Mouse (Mus musculus) liver, postnatal 0 days (tissue): Measurements from ENCODE around the gene Olfr955. TPM values are rescaled to one million over a fixed set of nuclear protein-coding genes. Genes with fewer than 3 reads are reported as not detected.

Experiments used
- ATAC-seq: fragments of 200-750 bp; cut with Nextera tagmentation; 2 replicates; pipeline ENCODE4 v1.8.0; 2017; ENCODE audit warnings: mild to moderate bottlenecking, moderate library complexity
- DNase-seq: peaks from one replicate; pipeline ENCODE4 v3.0.0-alpha.2; 2016
- H3K27ac ChIP-seq: fragments of 300-500 bp; sonication (generic); 2 replicates; pipeline ENCODE4 v1.5.1; 2014; ENCODE audit warnings: antibody characterized with exemption, moderate library complexity, mild to moderate bottlenecking, low read depth
- H3K27me3 ChIP-seq: fragments of 300-500 bp; sonication (generic); 2 replicates; pipeline ENCODE4 v1.6.1; 2014; ENCODE audit warnings: low read length, control low read depth, mixed read lengths; ENCODE audit not compliant: insufficient read depth
- H3K36me3 ChIP-seq: fragments of 300-500 bp; sonication (generic); replicated peaks from 2 replicates; pipeline ENCODE4 v1.6.1; 2014; ENCODE audit warnings: mild to moderate bottlenecking, control low read depth, low read length, moderate library complexity, mixed read lengths; ENCODE audit not compliant: insufficient read depth
- H3K4me1 ChIP-seq: fragments of 300-500 bp; sonication (generic); 2 replicates; pipeline ENCODE4 v1.6.1; 2014; ENCODE audit warnings: antibody characterized with exemption, mild to moderate bottlenecking, control low read depth; ENCODE audit not compliant: insufficient read depth
- H3K4me2 ChIP-seq: fragments of 300-500 bp; sonication (generic); 2 replicates; pipeline ENCODE4 v1.6.1; 2014; ENCODE audit warnings: low read depth, mild to moderate bottlenecking, low read length, moderate library complexity, mixed read lengths
- H3K4me3 ChIP-seq: fragments of 300-500 bp; sonication (generic); 2 replicates; pipeline ENCODE4 v1.5.1; 2014; ENCODE audit warnings: low read depth, low read length
- H3K9ac ChIP-seq: fragments of 300-500 bp; sonication (generic); replicated peaks from 2 replicates; pipeline ENCODE4 v1.6.1; 2014; ENCODE audit warnings: mild to moderate bottlenecking, moderate library complexity
- H3K9me3 ChIP-seq: fragments of 300-500 bp; sonication (generic); 2 replicates; pipeline ENCODE4 v1.6.1; 2016; ENCODE audit warnings: mild to moderate bottlenecking, control low read depth, low read length, mixed read lengths
- CTCF ChIP-seq: sonication (generic); IDR thresholded peaks from 2 replicates; pipeline ENCODE4 v1.5.1; 2016; ENCODE audit warnings: antibody characterized with exemption, low read depth
- EP300 ChIP-seq: IDR thresholded peaks from 2 replicates; pipeline ENCODE4 v1.6.1; 2016; ENCODE audit warnings: antibody characterized with exemption, low read depth, mild to moderate bottlenecking
- polyA plus RNA-seq: library from polyadenylated mRNA; unstranded; fragments of >200 nt; fragmentation: Nextera tagmentation; extraction: Ambion mirVana; gene quantifications from 2 replicates; pipeline ENCODE4 v1.2.1, GENCODE M21; 2015

Gene Olfr955
- polyA plus RNA-seq, 1 experiment from 2014 or later = not detected

DNA sequence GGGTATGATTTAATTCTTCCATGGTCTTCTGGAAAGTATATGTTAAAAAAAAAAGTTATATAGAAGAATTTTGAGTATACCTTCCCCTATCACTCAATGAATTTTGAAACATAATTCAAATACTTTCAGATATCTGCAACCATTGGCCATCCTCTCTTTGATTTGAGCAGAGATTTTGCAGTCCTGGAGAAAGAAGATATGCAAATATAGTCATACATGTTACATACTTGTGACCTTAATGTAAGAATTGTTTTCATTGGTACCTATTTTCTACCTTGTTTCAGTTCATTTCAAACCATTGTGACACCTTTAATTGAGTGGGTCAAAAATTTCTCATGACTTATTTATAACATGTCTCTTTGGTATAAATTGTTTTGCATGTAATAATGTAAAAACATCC, 44.7 kb downstream of the Olfr955 start, which contains the start of gene Olfr952:
Gene Olfr952 (minus strand): TSS at position 101 of the 400 bp plus-strand sequence.
- ATAC-seq (no peak), DNase-seq (no peak)
- TF ChIP-seq EP300 = no peak
- no peak for TF ChIP-seq CTCF

More for the DNA sequence above, 44.7 kb downstream of the Olfr955 start, which contains the start of gene Olfr952:
- Histone ChIP-seq H3K4me1 (no peaks in the 10 kb centered on the region), H3K9ac (no peak within 1 kb of the TSS), H3K36me3 (no peaks in the 10 kb centered on the region), H3K4me3 (no peak within 1 kb of the TSS), H3K9me3 (no peaks in the 10 kb centered on the region), H3K27ac (no peak within 1 kb of the TSS), H3K4me2 (no peak within 1 kb of the TSS), H3K27me3 (no peaks in the 10 kb centered on the region)

Other genes starting within 250 kb of the Olfr955 start
- not detected in 2 replicates for gene Olfr1537, start 221.9 kb downstream of the Olfr955 start, polyA plus RNA-seq
- not detected in 2 replicates for gene Olfr945, start 195.1 kb downstream of the Olfr955 start, polyA plus RNA-seq
- gene Olfr948, start 145.9 kb downstream of the Olfr955 start, polyA plus RNA-seq = not detected in 2 replicates
- gene Olfr951, start 84.5 kb downstream of the Olfr955 start, polyA plus RNA-seq = not detected in 2 replicates
- gene Olfr952, start 44.8 kb downstream of the Olfr955 start, polyA plus RNA-seq = not detected in 2 replicates
- gene Olfr954, start 15.2 kb downstream of the Olfr955 start, polyA plus RNA-seq = not detected in 2 replicates
- not detected in 2 replicates for gene Olfr44, start 22.1 kb upstream of the Olfr955 start, polyA plus RNA-seq
- gene Olfr957, start 43.9 kb upstream of the Olfr955 start, polyA plus RNA-seq = not detected in 2 replicates
- gene Olfr958, start 82.1 kb upstream of the Olfr955 start, polyA plus RNA-seq = not detected in 2 replicates
- not detected in 2 replicates for gene Olfr959, start 103.6 kb upstream of the Olfr955 start, polyA plus RNA-seq
- gene AW551984, start 132.5 kb upstream of the Olfr955 start, polyA plus RNA-seq = 1.1 and 2.1 TPM in 2 replicates
- gene Olfr148, start 138.7 kb upstream of the Olfr955 start, polyA plus RNA-seq = not detected in 2 replicates
- gene Olfr960, start 149.4 kb upstream of the Olfr955 start, polyA plus RNA-seq = not detected in 2 replicates
- not detected in 2 replicates for gene Olfr961, start 173.1 kb upstream of the Olfr955 start, polyA plus RNA-seq
- gene Olfr963, start 195.3 kb upstream of the Olfr955 start, polyA plus RNA-seq = not detected in 2 replicates
- gene Olfr149, start 235.2 kb upstream of the Olfr955 start, polyA plus RNA-seq = not detected in 2 replicates
- not detected in 2 replicates for gene Olfr965, start 239.4 kb upstream of the Olfr955 start, polyA plus RNA-seq